Mouse (Mus musculus) testis, adult 2 months (tissue): ENCODE measurements around the gene Stam.

Experiments
- CTCF ChIP-seq: fragments of 200-500 bp; IDR thresholded peaks from 2 replicates; pipeline ENCODE4 v1.5.1; 2012; ENCODE audit warnings: low read depth, mild to moderate bottlenecking, inconsistent platforms, low read length, moderate library complexity; ENCODE audit not compliant: control insufficient read depth, insufficient read depth, insufficient replicate concordance
- POLR2A ChIP-seq: fragments of 200-500 bp; IDR thresholded peaks from 2 replicates; pipeline ENCODE4 v1.6.1; 2012; ENCODE audit warnings: low read depth, mild to moderate bottlenecking, inconsistent platforms, low read length, moderate library complexity; ENCODE audit not compliant: control insufficient read depth

- TF ChIP-seq CTCF: no peak
- no peak for TF ChIP-seq POLR2A
These were observed 25.5 kb upstream of the Stam start for GRCm38 (mm10) chr2:14048381-14048780.
